Mouse (Mus musculus): ENCODE results near the gene D330045A20Rik. TPM values are rescaled to one million over a fixed set of nuclear protein-coding genes. Genes with fewer than 3 reads are reported as not detected.
A peak's percentile ranks its signal among the peaks of the same experiment; 100 is the strongest.
"Not testable (repeated sequence)": the region's sequence is repeated elsewhere in the genome, so short reads cannot be mapped to it uniquely, and the experiment has no call there.

Gene D330045A20Rik
- polyA plus RNA-seq (2016; fragmentation: Nextera tagmentation; extraction: Ambion mirVana): 2.1 and 2.2 TPM in 2 replicates

DNA sequence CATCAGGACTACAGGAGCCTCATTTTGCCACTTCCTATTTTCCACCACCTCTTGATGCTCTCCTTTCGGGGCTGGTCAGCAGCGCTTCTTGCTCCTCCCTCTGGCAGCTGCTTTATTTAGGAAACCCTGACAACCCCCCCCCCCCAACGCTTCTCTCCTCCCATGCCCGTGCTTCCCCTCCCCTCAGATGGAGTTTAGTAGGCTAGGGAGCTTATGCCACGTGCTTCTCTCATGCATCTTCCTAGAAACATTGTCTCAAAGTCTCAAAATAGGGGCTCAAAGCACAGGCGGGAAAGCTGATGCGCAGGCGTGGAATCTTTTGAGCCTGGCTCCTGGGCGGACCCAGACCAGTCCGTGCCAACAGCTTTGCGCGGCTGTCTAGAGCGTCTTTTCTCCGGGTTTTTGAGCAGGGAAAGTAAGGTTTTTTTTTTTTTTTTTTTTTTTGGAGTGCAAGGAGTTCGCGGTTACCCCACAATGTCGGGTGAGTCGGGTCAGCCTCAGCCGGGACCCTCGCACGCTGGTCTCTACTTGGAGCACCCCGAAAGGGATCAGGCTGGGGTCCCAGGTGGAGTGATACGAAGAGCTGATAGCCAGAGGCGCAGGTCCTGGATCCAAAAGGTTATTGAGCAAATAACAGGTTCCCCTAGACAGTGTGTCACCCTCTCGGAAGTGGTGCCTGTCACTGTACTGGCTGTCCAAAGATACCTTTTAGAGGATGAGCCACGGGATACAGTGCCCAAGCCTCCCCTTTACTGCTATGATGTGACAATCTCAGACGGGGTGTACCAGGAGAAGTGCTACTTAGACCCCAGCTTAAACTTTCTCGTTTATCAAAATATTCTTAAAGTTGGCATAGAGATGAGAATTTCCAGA is at the start of gene D330045A20Rik:
Gene D330045A20Rik (plus strand): TSS at position 346 of the 873 bp plus-strand sequence.
- Histone ChIP-seq H3K9me3 (no peaks in the 10 kb centered on the region), H3K4me1 (no peaks in the 10 kb centered on the region), H3K27ac (replicated peaks) (no peak within 1 kb of the TSS; the same call in 1 of the 2 replicates), H3K4me3 (peak within 1 kb of the TSS; percentile 52), H3K36me3 (replicated peaks) (no peaks in the 10 kb centered on the region), H3K27me3 (replicated peaks; ENCODE audit: low read depth, poor library complexity, severe bottlenecking) (peaks cover 69% of the 10 kb centered on the region)
- whole genome bisulfite sequencing: 20% methylated on average over 28 of the region's 28 CpGs
- DNase-seq (ENCODE audit: low spot score): peak; percentile 58

DNA sequence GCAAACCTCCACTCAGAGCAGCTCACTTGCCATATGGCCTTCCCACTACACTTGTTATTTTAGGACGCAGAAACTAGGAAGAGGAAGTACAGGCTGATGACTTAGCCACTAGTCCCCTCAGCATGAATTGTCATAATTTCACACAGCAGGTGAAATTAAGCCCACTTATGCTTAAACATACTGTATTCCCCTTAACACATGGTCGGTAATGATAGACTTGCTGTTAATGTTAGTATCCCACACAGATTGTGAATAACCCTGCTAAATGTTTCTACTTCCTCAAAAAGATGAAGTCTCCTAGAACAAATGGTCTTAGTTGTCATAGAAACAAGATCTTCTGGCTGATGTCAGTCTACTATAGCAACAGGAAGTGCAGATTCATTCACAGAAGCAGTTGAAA is 47.6 kb upstream of the D330045A20Rik start:
- H3K9me3 ChIP-seq: no peaks in the 10 kb centered on the region
- H3K36me3 ChIP-seq (replicated peaks): no peaks in the 10 kb centered on the region
- no peak overlapping the region for H3K27ac ChIP-seq (replicated peaks)
- H3K27me3 ChIP-seq (replicated peaks; ENCODE audit: low read depth, poor library complexity, severe bottlenecking): peaks cover 18% of the 10 kb centered on the region
- H3K4me1 ChIP-seq: no peaks in the 10 kb centered on the region
- DNase-seq (ENCODE audit: low spot score): no peak
- H3K4me3 ChIP-seq: no peak overlapping the region
- WGBS: 80% methylated on average over 2 of the region's 2 CpGs

DNA sequence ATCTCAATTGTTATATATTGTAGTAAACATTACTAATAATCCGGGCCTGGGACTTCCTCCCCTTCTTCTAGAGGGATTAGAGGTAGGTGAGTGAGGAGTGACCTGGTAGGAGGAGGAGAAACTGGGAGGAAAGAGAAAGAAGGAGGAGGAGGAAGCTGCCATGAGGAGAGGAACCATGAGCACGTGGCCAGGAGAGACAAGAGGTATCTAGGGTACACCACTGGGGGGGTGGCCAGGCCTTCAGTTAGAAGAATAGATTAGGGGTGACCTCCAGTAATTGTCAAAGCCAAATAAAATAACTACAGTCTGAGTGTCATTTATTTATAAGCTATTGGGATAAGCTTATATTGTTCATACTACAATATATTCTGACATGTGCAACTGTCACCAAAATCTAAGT is 45.0 kb upstream of the D330045A20Rik start:
- Histone ChIP-seq H3K36me3 (replicated peaks) (no peaks in the 10 kb centered on the region), H3K4me3 (no peak overlapping the region), H3K27me3 (replicated peaks; ENCODE audit: low read depth, poor library complexity, severe bottlenecking) (peaks cover 15% of the 10 kb centered on the region), H3K27ac (replicated peaks) (no peak overlapping the region), H3K9me3 (no peaks in the 10 kb centered on the region), H3K4me1 (no peaks in the 10 kb centered on the region)
- DNase-seq (ENCODE audit: low spot score): no peak
- WGBS: 69% methylated on average over 2 of the region's 2 CpGs

DNA sequence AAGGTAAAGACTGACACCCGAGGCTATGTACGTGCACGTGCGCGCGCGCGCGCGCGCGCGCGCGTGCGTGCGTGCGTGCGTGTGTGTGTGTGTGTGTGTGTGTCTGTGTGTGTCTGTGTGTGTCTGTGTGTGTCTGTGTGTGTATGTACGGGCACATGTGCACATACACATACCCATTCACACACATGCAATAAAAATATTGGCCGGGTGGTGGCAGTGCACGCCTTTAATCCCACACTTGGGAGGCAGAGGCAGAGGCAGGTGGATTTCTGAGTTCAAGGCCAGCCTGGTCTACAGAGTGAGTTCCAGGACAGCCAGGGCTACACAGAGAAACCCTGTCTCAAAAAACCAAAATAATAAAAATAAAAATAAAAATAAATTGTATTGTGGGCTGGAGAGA is 39.1 kb upstream of the D330045A20Rik start:
- H3K4me1 ChIP-seq; H3K27me3 ChIP-seq (replicated peaks; ENCODE audit: low read depth, poor library complexity, severe bottlenecking); H3K36me3 ChIP-seq (replicated peaks); H3K27ac ChIP-seq (replicated peaks); DNase-seq (ENCODE audit: low spot score); H3K9me3 ChIP-seq; H3K4me3 ChIP-seq: not testable (repeated sequence)
- WGBS: 94% methylated on average over 22 of the region's 22 CpGs

DNA sequence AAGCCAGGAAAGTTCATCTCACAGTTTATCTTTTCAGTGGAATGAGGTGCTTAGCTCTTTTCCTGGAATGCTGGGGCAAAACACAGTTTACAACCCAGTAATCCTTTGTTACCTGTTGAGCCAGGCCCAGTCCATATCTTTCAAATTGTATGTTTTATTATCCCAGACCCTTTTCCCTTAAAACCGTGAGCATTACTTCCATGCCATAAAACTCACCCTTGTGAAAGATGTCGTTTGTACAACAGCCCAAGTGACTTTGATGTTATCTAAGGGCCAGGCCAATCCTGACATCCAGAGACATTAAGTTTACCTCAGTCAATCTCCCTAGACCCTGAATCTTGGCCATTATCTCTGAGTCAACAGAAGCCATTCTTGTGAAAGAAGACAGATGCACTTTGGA is 23.4 kb upstream of the D330045A20Rik start:
- H3K27me3 ChIP-seq (replicated peaks; ENCODE audit: low read depth, poor library complexity, severe bottlenecking): peaks cover 3% of the 10 kb centered on the region; the same call in 1 of the 2 replicates
- H3K36me3 ChIP-seq (replicated peaks): no peaks in the 10 kb centered on the region
- WGBS: 72% methylated on average over 2 of the region's 2 CpGs
- no peak overlapping the region for H3K4me3 ChIP-seq
- H3K9me3 ChIP-seq: no peaks in the 10 kb centered on the region
- no peak for DNase-seq (ENCODE audit: low spot score)
- H3K4me1 ChIP-seq: no peaks in the 10 kb centered on the region
- H3K27ac ChIP-seq (replicated peaks): no peak overlapping the region

DNA sequence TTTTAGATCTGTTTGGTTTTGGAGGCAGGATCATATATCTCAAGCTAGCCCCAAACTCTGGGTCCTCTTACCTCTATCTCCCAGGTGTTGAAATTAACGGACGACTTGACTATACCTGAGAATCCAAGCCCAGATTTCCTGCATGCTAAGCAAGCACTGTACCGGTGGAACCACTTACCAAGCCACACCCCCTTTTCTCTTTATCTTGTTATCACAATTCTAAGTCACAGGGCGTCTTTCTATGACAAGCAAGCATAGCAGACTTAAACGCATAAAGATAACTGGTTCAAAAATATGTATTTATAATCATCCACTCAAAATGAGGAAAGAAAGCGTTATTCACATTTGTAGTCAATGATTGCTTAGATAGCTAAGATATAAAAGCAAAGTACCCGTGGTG is 1.9 kb downstream of the D330045A20Rik start:
- DNase-seq (ENCODE audit: low spot score): no peak
- H3K27ac ChIP-seq (replicated peaks): no peak overlapping the region
- H3K9me3 ChIP-seq: no peaks in the 10 kb centered on the region
- H3K4me3 ChIP-seq: no peak overlapping the region
- no peaks in the 10 kb centered on the region for H3K4me1 ChIP-seq
- peaks cover 74% of the 10 kb centered on the region for H3K27me3 ChIP-seq (replicated peaks; ENCODE audit: low read depth, poor library complexity, severe bottlenecking)
- 61% methylated on average over 7 of the region's 7 CpGs for WGBS
- H3K36me3 ChIP-seq (replicated peaks): no peaks in the 10 kb centered on the region

DNA sequence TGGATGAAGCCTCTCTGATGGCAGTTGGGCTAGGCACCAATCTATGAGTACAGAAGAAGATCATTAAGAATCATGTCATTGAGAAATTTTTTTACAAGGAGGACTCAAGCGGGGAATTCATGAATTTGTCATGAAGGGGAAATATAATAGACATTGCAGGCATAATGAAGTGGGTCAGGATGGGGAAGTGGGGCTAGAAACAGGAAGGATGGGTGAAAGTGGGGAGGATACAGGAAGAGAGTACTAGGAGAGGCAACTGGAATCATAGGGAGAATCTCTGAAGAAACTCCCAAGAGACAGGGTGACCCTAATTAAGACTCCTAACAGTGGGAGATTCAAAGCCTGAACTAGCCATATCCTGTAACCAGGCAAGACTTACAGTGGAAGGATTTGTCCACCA is 4.8 kb downstream of the D330045A20Rik start:
- Histone ChIP-seq H3K36me3 (replicated peaks) (no peaks in the 10 kb centered on the region), H3K27ac (replicated peaks) (no peak overlapping the region), H3K9me3 (no peaks in the 10 kb centered on the region), H3K27me3 (replicated peaks; ENCODE audit: low read depth, poor library complexity, severe bottlenecking) (peaks cover 54% of the 10 kb centered on the region), H3K4me3 (no peak overlapping the region), H3K4me1 (no peaks in the 10 kb centered on the region)
- DNase-seq (ENCODE audit: low spot score): no peak
- WGBS: 77% methylated on average over 1 of the region's 1 CpGs

DNA sequence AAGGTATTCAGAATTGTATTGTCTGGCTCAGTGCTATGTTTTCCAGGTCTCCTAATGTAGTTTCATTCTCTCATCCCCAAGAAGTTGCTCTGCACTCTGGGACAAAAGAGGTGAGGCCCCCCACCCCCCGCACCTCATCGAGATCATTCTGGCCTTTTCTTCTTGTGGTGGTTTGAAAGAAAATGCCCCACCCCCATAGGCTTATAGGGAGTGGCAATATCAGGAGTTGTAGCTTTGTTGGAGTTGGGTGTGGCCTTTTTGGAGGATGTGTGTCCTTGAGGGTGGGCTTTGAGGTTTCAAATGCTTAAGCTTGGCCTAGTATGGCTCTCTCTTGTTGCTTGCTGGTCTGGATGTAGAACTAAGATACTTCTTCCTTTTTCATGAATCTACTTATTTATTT is 36.0 kb downstream of the D330045A20Rik start:
- 82% methylated on average over 2 of the region's 2 CpGs for WGBS

DNA sequence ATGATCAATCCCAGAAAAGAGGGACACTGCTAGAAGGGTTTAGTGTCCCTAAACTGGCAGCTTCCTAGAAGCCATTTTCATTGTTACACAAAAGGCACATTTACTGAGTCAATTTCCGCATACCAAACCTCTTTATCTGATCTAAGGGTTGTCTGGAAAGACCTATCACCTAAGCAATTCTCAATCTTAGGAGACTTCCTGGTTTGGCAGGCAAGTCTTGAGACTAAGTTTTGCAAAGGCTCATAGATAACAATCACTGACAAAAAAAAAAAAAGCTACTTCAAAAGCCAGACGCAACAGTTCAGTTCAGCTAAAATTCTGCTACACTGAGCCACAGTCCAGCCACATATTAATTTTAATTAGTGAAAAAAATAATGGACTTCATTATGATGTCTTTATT is 39.1 kb downstream of the D330045A20Rik start:
- H3K4me1 ChIP-seq: no peaks in the 10 kb centered on the region
- no peaks in the 10 kb centered on the region for H3K9me3 ChIP-seq
- peaks cover 17% of the 10 kb centered on the region for H3K27me3 ChIP-seq (replicated peaks; ENCODE audit: low read depth, poor library complexity, severe bottlenecking)
- H3K4me3 ChIP-seq: no peak overlapping the region
- no peaks in the 10 kb centered on the region for H3K36me3 ChIP-seq (replicated peaks)
- WGBS: 81% methylated on average over 2 of the region's 2 CpGs
- H3K27ac ChIP-seq (replicated peaks): no peak overlapping the region
- DNase-seq (ENCODE audit: low spot score): no peak

More for the DNA sequence above, 36.0 kb downstream of the D330045A20Rik start:
- Histone ChIP-seq H3K27ac (replicated peaks) (no peak overlapping the region), H3K27me3 (replicated peaks; ENCODE audit: low read depth, poor library complexity, severe bottlenecking) (peaks cover 16% of the 10 kb centered on the region), H3K36me3 (replicated peaks) (no peaks in the 10 kb centered on the region), H3K9me3 (no peaks in the 10 kb centered on the region), H3K4me1 (no peaks in the 10 kb centered on the region), H3K4me3 (no peak overlapping the region)
- no peak for DNase-seq (ENCODE audit: low spot score)

DNA sequence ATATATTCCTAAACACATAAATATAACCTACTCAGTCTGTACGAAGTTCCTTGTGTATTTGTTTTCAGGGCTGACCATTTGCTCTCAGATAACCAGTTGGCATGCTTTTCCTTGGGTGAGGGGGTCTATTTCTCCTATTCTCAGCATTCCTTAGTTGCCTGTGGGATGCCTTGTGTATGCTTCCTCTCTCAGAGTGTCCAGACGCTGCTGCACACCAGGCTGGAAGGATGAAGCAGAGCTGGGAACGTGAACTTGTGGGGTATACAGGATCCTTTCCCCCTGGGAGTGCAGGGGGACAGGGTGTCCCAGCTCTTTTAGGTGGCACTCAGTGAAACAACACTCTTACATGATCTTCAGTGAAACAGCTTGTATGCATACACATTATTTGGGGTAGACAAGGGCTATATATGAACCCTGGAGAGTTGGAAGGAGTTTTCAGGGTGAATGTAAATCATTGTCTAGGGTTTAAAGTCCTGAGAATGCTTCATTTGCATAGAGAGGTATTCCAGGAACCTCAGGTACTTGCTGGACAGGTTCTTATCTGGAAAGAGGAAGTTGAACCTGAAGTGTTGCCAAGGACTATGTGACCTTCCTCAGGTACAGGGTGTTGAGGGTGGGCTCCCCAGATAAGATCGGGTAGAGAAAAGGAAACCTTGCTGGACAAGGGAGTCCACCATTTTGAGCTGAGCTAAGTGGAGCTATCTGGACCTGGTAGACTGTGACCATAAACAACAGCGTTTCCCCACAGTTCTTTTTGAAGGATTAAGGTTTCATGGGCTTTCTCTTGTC is 44.3 kb downstream of the D330045A20Rik start:
- no peak overlapping the region for H3K27ac ChIP-seq (replicated peaks)
- H3K9me3 ChIP-seq: no peaks in the 10 kb centered on the region
- peaks cover 38% of the 10 kb centered on the region for H3K27me3 ChIP-seq (replicated peaks; ENCODE audit: low read depth, poor library complexity, severe bottlenecking)
- no peak for DNase-seq (ENCODE audit: low spot score)
- no peak overlapping the region for H3K4me3 ChIP-seq
- no peaks in the 10 kb centered on the region for H3K36me3 ChIP-seq (replicated peaks)
- 77% methylated on average over 5 of the region's 5 CpGs for WGBS
- no peaks in the 10 kb centered on the region for H3K4me1 ChIP-seq

DNA sequence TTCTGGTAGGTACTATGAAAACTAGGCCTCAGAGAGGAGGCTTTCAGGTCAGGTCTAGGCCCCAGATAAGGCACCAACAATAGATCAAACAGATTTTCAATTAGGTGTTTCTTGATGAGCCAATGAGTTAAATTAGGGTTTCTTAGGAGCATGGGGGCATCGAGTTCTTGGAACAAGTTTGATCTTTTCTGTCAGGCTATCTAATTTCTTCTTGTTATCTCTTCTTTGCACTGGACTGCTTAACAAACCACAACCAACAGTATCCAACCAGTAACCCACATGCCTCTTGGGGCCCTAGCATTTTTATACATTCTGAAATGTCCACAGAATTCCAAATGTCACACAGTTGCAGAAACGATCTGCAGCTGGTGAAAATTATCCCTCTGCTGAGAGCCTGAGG is 45.6 kb downstream of the D330045A20Rik start:
- Histone ChIP-seq H3K36me3 (replicated peaks) (no peaks in the 10 kb centered on the region), H3K27ac (replicated peaks) (no peak overlapping the region), H3K4me1 (no peaks in the 10 kb centered on the region), H3K9me3 (no peaks in the 10 kb centered on the region), H3K27me3 (replicated peaks; ENCODE audit: low read depth, poor library complexity, severe bottlenecking) (peaks cover 47% of the 10 kb centered on the region), H3K4me3 (no peak overlapping the region)
- WGBS: 82% methylated on average over 2 of the region's 2 CpGs
- DNase-seq (ENCODE audit: low spot score): no peak

DNA sequence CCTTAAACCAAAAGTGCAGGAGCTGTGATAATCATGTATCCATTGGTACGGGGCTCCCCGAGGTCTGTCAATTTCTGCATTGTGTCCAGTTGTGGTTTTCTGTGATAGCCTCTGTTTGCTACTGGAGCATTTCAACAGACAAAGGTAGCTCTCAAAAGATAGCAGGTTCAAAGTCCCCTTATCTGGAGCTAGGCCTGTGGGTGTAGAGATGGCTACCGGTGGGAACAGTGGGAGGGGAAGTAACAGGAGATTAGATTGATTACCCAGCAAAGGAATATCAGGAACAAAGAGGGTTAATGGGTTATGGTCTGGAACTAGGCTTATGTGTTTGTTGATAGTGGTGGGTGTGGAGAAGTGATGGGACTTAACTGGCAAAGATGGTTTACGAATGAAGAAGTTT is 46.8 kb downstream of the D330045A20Rik start:
- Histone ChIP-seq H3K4me1 (no peaks in the 10 kb centered on the region), H3K27ac (replicated peaks) (no peak overlapping the region), H3K27me3 (replicated peaks; ENCODE audit: low read depth, poor library complexity, severe bottlenecking) (peaks cover 55% of the 10 kb centered on the region), H3K4me3 (no peak overlapping the region), H3K36me3 (replicated peaks) (no peaks in the 10 kb centered on the region), H3K9me3 (no peaks in the 10 kb centered on the region)
- WGBS: 93% methylated on average over 4 of the region's 4 CpGs
- no peak for DNase-seq (ENCODE audit: low spot score)

DNA sequence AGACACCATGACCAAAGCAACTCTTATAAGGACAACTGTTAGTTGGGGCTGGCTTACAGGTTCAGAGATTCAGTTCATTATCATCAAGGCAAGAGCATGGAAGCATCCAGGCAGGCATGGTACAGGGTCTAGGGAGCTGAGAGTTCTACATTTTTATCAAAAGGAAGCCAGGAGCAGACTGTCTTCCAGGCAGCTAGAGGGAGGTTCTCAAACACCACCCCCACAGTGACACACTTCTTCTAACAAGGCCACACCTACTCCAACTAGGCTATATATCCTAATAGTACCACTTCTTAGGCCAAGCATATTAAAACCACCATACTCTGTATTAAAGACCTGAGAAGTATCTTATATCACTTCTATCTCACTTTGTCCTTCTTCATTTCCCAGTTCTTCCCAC is 49.5 kb downstream of the D330045A20Rik start:
- Histone ChIP-seq H3K4me1 (no peaks in the 10 kb centered on the region), H3K36me3 (replicated peaks) (no peaks in the 10 kb centered on the region), H3K27me3 (replicated peaks; ENCODE audit: low read depth, poor library complexity, severe bottlenecking) (peaks cover 68% of the 10 kb centered on the region), H3K4me3 (no peak overlapping the region), H3K27ac (replicated peaks) (no peak overlapping the region), H3K9me3 (no peaks in the 10 kb centered on the region)
- DNase-seq (ENCODE audit: low spot score): no peak

Data from embryonic facial prominence, embryonic 10.5 days (tissue).